Mouse (Mus musculus) hematopoietic multipotent progenitor cell, adult 10-12 weeks (in vitro differentiated cells): ENCODE measurements around the gene Gm13305. TPM values are rescaled to one million over a fixed set of nuclear protein-coding genes. Genes with fewer than 3 reads are reported as not detected.

Experiments used
- polyA plus RNA-seq: library from polyadenylated mRNA; stranded (reverse); fragments of >175 nt; gene quantifications from 2 replicates; pipeline ENCODE4 v1.2.3, GENCODE M21; 2012; ENCODE audit warnings: low replicate concordance

Gm13305 gene
- polyA plus RNA-seq, result not detected in 2 replicates

GRCm38 (mm10) chr4:42168503-42168902 lies at the start of gene Gm13305:
TSS of gene Gm13305 (minus strand) at chr4:42168603.

GRCm38 (mm10) chr4:42153136-42153535 lies 15.3 kb downstream of the Gm13305 start, which contains the start of gene Gm13306:
TSS of gene Gm13306 (plus strand) at chr4:42153436.

GRCm38 (mm10) chr4:42114517-42114916 lies 53.9 kb downstream of the Gm13305 start, which contains the start of gene Gm13304:
TSS of gene Gm13304 (plus strand) at chr4:42114817.

Other genes starting within 250 kb of the Gm13305 start
- 6.3 and 22.1 TPM in 2 replicates for gene Gm20878, start 227.0 kb downstream of the Gm13305 start, polyA plus RNA-seq
- not detected in 2 replicates for gene Fam205a4, start 202.5 kb downstream of the Gm13305 start, polyA plus RNA-seq
- gene Gm21093, start 133.9 kb downstream of the Gm13305 start, polyA plus RNA-seq, result not detected in 2 replicates
- gene Gm3893, start 77.4 kb downstream of the Gm13305 start, polyA plus RNA-seq, result not detected in 2 replicates
- gene Gm13304, start 53.8 kb downstream of the Gm13305 start, polyA plus RNA-seq, result not detected in 2 replicates
- not detected in 2 replicates for gene Gm13306, start 15.2 kb downstream of the Gm13305 start, polyA plus RNA-seq
- gene Gm10600, start 72.0 kb upstream of the Gm13305 start, polyA plus RNA-seq, result not detected in 2 replicates
- not detected in 2 replicates for gene Ccl21b, start 87.2 kb upstream of the Gm13305 start, polyA plus RNA-seq
- gene Gm21953, start 125.7 kb upstream of the Gm13305 start, polyA plus RNA-seq, result 3.0 TPM in 1 of 2 replicates, not detected in the other
- not detected in 2 replicates for gene Fam205a3, start 149.7 kb upstream of the Gm13305 start, polyA plus RNA-seq